Mouse (Mus musculus): ENCODE data around the gene Hnf4a.

Gene Hnf4a

DNA sequence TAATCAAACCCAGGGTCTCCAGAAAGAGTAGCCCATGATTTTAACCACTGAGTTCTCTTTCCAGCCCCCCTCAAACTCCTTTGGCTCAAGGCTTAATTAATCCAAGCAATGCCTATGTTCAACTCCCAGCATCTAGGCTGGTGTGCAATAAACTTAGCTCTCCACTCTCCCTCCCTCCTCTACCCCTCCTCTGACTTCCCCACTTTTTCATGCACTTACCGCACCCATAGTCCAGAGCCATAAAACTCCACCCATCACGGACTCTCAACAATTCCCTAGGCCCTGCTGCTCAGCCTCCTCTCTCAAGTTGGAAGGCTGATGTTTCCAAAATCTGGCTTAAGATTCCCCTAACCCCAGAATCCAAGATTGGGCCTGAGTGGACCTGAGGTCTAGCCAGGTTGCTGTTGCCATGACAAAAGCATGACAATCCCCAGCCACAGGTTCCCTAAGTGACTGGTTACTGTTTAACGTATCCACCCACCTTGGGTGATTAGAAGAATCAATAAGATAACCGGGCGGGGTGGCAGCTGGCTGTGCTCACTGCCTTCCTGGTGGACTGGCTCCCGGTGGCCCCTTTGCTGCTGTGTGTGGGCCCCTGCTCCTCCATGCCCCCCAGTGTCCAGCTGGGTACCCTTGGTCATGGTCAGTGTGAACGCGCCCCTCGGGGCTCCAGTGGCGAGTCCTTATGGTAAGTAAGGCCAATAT lies at the start of gene Hnf4a:
Gene Hnf4a, plus strand, starts transcription at position 509 of the 705 bp plus-strand sequence.
- DNase-seq = no peak

DNA sequence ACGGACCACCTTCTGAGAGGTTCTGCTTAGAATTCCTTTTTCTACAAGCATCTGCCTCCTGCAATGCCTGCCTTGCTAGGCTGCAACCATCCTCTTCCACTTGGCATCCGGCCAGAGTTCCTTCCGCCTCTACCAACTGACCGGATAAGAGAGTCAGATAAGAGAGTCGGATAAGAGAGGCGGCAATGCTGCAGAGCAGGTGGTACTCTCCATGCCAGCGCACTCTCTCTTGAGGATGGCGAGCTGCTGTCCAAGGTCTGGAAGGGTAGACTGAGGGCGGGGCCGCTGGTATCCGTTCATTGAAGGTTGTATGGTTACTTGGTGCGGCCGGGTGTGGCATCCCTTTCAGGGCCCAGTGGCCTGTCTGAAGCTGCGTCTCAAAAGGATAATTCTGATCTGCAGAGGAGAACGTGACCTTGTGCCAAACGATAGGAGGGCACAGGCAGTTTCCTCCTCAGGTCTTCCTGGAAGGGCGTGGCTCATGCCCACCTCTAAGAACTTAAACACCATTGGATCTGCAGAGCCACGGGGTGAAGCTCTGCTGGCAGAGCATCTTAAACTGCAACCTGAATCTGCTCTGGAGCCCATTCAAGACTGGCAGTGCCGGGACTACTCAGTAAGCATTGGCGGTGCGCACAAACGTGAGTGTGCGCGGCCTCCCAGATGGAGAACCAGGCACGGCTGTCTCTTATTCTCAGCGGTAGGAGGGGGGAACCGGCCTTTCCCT lies 47.9 kb upstream of the Hnf4a start:
- no peak for DNase-seq

DNA sequence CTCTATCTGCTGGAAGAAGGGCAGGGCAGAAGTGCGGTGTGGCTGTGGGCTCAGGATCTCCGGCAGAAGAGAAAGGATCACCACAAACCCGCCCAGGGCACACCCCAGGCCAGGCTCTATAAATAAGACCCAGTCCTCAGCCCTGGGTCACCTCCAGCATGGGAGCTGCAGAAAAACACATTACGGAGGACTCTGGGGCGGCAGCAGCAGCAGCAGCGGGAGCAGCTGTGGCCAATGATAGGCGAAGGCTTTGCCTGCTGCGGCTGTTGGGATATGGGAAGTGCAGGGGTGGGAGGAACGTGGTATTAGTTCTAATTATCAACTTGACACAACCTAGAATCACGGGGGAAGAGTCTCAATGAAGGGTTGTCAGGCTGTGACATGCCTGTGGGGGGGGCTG lies 47.2 kb upstream of the Hnf4a start:
- no peak for DNase-seq

DNA sequence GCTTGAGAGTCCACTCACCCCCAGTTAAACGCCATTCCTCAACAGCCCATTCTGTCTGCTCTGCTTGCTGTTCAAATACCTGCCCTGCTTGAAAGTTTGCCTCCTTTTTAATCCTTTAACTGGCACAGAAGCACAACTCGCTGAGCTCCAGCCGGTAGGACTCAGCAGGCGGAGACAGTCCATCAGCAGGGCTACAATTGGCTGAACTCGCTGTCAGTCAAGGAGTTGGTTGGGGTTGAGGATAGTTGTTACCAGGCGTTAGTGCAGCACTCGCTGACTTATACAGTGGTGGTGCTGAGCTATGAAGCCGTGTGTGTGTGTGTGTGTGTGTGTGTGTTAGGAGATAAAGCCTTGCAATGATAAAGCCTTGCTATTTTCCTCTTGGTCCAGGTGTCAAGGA lies 46.0 kb upstream of the Hnf4a start:
- DNase-seq = peak; percentile 4

DNA sequence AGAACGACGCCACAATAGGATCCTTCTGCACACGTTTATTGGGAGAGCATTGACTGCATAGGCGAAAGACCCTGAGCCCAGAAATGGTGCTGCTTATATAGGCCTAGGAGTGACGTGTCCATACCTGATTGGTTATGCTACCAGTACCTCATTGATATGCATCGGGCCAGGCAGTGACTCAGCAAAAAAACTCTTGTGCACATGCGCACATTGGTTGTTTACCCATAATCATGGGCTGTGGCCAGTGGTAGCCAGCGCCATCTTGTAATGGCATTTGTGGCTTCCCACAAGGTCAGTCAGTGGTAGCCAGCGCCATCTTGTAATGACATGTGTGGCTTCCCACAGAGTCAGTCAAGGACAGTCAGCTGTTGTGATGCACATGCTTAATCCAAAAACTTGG lies 45.3 kb upstream of the Hnf4a start:
- peak; percentile 7 for DNase-seq

DNA sequence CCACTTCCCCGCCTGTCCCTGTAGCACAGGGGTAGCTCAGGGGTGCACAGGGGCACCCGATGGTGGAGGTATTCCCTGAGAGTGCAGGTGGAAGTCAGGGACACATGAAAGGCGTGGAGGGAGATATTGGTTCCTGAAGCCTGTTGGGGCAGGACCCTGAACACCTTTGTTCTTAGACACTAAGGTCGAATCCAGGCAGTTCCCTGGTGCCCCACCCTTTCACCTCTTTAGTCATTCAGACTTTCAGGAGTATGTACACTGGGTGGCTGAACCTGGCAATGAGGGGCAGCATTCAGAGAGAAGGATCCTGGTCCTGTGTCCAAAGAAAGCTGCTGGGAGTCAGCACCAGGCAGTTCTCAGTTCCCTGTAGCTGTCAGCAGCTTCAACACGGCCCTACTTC lies 44.2 kb upstream of the Hnf4a start:
- peak; percentile 2 for DNase-seq

DNA sequence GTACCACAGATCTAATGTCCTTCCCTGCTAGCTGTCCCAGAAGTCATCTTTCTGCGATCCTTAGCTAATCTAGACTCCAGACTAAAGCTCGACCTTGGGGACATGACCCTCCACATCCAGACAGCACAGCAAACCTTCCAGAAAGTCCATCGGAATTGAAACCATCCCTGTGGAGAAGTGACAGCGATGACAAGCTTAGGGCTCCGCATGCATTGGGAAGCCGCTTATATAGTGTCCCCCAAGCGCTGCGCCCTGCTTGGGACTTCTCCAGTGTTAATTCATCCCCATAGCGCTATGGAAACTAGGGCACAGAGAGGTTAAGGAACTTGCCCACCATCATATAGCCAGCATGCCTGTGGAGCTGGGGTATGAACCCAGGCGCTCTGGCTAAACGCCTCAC lies 43.8 kb upstream of the Hnf4a start:
- peak; percentile 9 for DNase-seq

DNA sequence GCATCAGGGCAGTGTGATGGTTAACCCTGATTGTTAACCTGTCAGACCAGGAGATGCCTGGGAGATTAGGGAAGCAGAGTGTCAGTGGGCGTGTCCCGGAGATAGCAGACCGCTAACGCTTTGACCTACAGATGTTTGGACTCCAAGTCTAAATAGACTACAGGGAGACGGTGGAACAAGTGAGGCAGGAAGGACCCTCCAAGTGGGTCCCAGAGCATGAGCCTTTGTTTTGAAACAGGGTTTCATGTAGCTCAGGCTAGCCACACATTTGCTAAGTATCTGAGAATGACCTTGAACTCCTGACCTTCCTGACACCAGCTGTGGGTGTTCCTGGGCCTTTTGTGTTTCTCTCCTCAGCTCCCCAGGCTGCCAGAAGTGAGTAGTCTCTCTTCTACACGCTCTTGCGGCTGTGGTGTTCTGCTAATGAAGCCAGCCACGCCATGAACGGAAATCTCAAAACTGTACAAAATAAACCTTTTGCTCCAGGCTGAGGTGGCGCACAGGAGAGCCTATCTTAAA lies 43.3 kb upstream of the Hnf4a start:
- DNase-seq = peak; percentile 10

DNA sequence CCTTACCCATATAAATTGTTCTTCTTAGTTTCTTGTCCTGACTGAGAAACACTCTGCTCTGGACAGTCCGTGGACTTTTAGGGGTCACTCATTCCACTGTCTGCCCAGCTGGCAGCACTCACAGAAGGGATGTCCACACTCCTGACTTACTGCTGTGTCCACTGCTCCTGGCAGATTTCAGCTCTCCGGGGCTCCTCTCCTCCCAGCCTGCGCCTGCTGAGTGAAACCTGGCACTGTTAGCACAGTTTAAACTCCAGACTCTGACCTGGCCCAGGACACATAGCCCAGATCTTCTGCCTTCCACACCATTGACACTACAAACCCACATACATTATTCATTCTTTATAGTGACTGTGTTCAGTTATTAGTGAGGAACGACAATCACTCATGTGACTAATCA lies 42.6 kb upstream of the Hnf4a start:
- peak; percentile 43 for DNase-seq

DNA sequence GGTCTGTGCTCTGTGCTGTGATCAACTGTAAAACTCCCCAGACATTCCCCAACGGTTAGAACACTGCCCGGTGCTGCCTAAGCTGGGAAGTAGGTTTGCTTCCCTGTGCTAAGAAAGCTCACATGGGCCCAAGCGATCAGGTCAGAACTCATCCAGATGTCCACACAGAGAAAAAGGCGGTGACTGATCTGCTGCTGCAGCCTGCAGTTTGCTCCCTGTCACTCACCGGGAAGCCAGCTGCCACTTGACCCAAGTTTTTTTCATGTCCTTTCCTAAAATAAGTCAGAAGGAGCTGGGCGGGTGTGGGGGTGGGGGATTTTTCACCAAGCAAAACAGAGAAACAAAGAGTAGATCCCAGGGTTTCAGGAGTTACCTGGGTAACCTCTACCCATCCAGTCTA lies 42.0 kb upstream of the Hnf4a start:
- peak; percentile 14 for DNase-seq

DNA sequence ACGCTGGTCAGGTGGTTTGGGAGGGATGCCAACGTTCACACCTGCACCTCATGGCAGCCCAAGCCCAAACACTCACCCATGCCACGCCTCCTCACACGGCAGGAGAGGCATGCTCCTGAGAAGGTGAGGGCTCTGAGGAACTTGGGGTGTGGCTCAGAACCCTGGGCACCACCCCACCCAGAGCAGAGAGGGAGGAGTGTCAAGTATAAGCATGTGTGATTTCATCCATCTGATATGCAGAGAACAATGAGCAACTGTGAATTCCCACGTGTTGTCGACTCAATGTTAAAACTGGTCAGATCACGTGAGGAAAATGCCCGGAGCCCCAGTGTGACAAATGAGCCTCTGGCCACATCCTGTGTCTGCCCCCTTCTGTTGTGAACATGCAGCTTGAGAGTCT lies 39.8 kb upstream of the Hnf4a start:
- peak; percentile 4 for DNase-seq

DNA sequence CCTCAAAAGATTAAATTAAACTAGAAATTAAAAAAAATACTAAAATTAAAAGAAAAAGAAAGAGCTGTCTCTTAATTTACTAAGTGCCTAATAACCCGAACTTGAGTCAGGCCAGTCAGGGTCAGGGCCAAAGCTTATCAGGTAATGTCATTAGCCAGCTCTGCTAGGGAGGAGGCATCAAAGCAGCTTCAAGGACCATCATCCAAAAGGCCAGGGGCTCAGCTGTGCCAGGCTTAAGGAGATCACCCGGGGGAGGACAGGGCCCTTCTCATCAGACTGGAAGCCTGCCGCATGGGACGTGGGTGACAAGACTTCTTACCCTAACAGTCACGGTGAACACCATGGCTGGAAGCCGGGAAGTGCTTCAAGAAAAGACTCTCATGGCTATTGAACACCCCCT lies 39.0 kb upstream of the Hnf4a start:
- DNase-seq = peak; percentile 9

DNA sequence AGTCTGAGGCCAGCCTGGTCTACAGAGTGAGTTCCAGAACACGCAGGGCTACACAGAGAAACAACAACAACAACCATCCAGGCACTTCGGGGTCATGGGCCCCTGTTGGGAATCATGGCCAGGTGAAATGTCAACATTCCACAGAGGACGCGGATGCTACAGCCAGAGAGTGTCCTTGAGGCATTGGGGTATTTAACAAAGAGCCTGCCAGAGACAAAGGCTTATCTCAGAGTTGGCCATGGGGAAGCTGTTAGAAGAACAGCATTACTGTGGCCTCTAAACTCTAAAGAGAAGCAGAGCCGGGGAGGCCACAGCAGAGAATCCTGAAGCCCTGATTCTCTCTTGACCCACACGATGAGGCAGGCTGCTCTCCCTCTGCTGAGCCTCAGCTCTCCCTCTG lies 37.7 kb upstream of the Hnf4a start:
- DNase-seq = no peak

DNA sequence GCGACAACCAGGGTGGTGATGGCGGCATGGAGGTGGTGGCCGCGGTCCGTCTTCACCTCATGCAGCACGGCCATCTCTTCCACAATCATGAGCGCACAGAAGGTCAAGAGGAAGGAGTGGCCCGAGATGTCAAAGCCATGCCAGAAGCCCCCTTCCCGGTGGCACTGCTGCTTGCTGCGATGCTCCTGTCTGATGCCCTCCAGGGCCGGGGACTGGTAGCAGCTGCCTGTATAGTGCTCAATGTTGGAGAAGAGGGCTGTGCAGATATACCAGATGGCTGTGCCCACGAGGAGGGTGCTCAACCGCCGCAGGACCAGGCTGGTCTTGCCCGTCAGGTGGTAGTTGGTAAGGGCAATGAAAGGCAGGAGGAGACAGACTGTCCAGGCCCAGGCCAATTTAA lies 36.9 kb upstream of the Hnf4a start:
- DNase-seq = peak; percentile 17

DNA sequence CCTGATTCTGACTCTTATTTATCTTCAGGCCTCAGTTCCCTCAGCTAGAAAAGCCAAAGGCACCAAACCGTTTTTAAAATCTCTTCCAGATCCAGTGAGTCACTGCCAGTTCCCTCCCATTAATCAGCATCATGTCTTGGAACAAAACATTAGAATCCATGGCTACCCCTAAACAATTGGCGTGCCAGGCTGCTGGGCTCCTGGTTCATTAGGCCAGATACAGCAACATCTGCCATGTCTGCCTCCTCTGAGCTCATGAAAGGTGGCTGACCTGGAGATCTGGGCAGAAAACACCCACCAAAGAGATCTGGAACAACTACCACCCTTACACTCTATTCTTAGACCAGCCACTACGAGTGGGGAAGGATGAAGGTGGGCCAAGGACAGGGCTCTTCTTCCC lies 35.5 kb upstream of the Hnf4a start:
- DNase-seq = peak; percentile 36

DNA sequence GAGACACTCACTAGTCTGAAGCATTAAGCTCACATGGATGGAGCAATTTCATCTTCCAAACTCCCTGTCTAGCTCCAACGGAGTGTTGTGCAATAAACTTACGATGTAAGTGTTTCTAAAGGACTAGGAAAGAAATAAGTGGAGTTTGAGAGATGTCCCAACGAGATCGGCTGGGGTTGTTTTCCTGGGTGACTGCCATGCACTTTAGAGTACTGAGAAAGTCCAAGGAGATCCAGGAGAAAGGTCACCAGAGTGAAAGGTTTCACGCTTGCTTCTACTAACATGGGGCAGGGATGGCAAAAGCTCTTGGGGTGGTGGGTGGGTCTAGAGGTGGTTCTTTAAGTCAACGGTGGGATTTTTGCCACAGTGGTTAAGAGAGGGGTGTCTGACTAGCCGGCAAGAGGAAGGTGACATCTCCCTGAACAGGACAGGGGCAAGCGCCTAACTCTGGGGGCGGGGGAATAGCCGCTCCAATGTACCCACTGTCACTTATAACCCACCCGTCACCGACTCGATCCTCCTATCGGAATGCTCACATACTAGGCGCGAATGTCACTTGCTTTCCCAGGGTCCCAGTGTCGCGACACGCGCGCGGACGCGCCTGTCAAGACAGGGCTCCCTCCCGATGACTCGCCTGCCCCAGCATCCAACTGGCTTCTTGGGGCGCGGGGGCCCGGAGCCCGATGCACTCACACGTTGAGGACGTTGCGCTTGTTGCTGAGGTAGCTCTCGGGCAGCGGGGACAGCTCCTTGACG lies 34.7 kb upstream of the Hnf4a start:
- DNase-seq = no peak

DNA sequence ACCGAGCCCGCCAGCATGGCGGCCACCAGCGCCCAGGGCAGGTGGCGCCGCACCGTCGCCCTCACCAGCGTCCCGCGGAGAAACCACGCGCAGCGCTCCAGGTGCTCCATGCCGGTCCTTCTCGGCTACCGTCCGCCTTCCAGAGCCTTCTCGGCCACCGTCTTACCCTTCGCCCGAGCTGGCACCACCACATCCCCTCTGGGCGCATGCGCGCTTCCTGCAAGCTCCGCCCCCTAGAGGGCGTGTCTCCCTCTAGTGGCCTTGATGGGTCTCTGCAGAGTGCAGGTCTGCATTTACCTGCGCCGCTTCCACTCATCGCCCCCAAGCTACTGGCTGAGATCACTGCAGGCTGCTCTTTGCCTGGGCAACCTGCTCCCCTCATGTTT lies 34.1 kb upstream of the Hnf4a start, which contains the start of gene Fitm2:
Gene Fitm2, minus strand, starts transcription at position 164 of the 386 bp plus-strand sequence.
- DNase-seq = peak; percentile 97

DNA sequence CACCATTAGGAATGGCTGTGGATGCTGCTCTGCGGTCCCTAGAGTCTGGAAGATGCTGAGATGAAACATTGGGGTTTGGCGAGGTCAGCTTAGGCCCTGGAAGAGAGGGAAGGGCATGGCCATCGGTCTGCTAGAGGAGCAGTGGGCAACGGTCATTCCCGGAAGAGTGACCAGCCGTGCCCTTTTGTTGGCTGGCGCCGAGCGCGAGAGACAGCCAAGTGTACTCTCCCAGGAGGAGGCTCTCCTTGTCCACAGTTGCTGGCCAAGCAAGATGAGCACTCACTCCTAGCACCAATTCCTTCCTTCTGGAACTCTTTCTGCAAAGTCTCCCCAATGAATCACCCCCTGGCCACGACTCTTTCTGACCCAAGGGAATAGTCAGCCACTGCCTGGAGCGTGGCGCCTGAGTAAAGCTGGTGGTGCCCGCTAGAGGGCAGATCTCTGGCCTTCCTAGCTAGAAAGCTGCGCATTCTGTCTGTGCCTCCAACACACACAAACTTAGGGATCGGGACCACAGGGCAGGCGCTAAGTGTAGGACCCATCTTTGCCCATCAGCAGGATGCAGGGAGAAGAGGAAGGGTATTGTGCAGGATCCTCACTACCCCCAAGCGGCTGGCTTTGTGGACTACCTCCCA lies 26.3 kb upstream of the Hnf4a start:
- no peak for DNase-seq

DNA sequence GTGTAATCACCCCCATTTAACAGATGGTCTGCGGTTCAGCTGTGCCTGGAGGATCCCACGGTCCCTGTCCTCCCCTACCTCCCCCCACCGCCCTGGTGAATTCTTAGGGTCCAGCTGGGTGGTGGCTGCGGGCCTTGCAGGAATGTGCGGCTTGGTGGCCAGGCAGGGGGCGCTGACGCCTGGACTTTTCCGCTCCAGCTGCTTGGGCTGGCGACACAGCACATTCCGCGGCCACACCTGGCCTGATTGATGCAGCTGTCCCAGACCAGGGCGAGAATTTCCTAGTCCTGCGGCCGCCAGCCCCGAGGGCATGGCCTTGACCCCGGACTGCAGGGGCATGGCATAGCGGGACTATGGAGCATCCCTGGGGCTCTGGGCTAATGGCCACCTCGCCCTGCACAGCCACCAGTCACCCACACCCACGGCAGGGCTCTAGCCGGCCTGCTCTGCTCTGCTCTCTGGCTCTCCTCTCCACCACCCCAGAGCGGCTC lies 25.0 kb upstream of the Hnf4a start:
- no peak for DNase-seq

DNA sequence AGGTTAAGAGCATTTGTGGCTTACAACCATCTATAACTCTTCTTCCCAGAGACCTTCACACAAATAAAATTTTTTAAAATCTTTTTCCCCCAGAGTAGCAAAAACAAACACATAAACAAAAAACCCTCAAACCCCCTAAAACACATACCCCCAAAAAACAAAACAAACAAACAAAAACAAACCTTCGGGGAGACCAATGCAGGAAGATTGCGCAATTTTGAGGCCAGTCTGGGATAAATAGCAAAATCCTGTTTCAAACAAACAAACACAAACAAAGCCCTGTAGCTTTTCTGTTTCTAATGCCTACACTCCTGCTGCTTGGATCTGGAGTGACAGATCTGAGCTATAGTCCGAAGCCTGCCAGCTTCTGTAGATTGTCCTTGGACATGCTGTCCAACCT lies 19.2 kb upstream of the Hnf4a start:
- no peak for DNase-seq

DNA sequence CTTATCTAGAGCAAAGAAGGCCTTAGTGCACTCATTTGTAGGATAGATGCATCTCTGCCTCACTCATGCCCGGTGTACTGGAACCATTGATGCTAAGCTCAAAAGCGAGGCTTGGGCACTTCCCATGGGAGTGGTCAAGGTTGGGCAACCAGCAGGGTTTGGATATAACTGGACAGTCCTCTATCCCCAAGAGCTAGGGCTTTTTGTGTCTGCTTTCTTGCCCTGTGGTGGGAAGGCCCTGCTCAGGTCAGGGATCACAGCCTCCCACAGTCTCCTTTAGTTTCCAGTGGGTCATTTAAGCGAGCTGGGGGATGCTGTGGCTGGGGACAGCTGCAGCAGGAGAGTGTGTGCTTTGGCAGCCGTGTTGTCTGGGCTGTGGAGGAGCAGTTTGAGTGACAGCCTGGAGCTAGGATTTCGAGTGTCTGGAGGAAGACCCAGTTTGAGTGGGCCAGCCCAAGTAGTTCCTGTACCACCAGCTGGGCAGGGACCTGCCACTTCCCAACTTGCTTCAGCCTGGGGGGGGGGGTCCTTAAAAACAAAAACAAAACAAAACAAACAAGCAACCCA lies 16.8 kb upstream of the Hnf4a start:
- no peak for DNase-seq

DNA sequence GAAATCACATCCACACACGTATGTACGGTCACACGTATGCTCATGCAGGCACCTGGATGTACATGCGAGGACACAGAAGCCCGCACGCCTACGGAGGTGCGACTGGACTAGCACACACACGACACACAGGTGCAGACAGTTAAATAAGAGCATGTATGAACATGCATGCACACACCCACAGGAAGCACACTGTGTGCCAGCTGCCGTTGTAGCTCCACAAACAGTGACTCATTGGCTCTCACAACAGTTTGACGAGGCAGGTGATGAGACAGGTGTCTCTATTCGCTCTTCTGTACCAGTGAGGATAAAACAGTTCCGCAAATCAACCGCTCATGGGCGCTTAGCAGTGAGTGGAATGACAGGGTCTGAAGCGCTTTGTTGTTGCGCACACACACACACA lies 16.0 kb upstream of the Hnf4a start:
- DNase-seq = no peak

DNA sequence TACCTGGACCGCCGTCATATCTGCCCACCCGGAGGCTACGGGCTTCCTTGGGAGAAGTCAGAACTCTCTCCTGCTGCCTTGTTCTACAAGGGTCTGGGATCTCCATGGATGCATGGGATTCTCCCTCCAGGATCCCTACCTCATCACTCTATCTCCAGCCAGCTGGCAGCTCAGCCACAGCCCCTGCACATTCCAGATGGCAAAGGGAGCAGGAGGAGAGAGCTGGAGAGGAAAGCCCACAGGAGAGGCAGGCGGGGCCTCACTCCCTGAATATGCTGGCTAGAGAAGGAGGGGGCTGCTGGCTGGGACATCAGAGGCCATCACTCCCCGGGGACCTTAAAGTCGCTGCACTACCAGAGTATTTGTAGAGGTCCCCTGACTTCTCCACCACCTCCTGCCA lies 15.3 kb upstream of the Hnf4a start:
- no peak for DNase-seq

Measured in cerebellum, adult 9-10 months (tissue).